Mouse (Mus musculus) layer of hippocampus, postnatal 14 days (tissue): Measurements from ENCODE around the gene Swt1. TPM values are rescaled to one million over a fixed set of nuclear protein-coding genes. Genes with fewer than 3 reads are reported as not detected.
"Not testable (repeated sequence)": the region's sequence is repeated elsewhere in the genome, so short reads cannot be mapped to it uniquely, and the experiment has no call there.

Experiments
- DNase-seq, 2 experiments: peaks; one replicate each; pipeline ENCODE4 v3.0.0; 2021 to 2022; ENCODE audit warnings: low spot score in 2 of 2, mixed read lengths in 1 of 2
- long read RNA-seq, 2 experiments: library from polyadenylated mRNA; stranded (forward); transcript quantifications; one replicate each; pipeline ENCODE4 v2.0.0; 2021
- total RNA-seq, 2 experiments: library from RNA; stranded (reverse); gene quantifications; 2 replicates each; pipeline ENCODE4 v1.2.3; 2021

The Swt1 gene
- 10 to 100 TPM; 10.8 to 11.0 TPM for total RNA-seq
- long read RNA-seq, experiment 1, partial matches to known transcripts, result 2 of 5 reads
- long read RNA-seq, experiment 1, other reads (novel, unspliced or antisense), result 1 of 5 reads
- long read RNA-seq, experiment 2, transcript Swt1-201 (20 exons, 3,688 nt), result major isoform, 11 of 17 reads
- long read RNA-seq, experiment 2, partial matches to known transcripts, result 2 of 17 reads
- long read RNA-seq, experiment 2, other reads (novel, unspliced or antisense), result 4 of 17 reads

GRCm38 (mm10) chr1:151428263-151429221, at the start of gene Swt1, which contains the start of gene Trmt1l:
Swt1 (minus strand) TSS chr1:151428455.
Trmt1l (plus strand) TSS chr1:151428542.
- peak; percentile 97 to 99 for DNase-seq

GRCm38 (mm10) chr1:151472386-151472785, 44.1 kb upstream of the Swt1 start:
- DNase-seq, result not testable (repeated sequence)

- DNase-seq, result no peak
These were observed 43.2 kb upstream of the Swt1 start for GRCm38 (mm10) chr1:151471429-151471828.

- DNase-seq, result no peak
These were observed 38.3 kb upstream of the Swt1 start for GRCm38 (mm10) chr1:151466571-151466970.

- no peak for DNase-seq
These were observed 36.7 kb upstream of the Swt1 start for GRCm38 (mm10) chr1:151464914-151465313.

GRCm38 (mm10) chr1:151461265-151461664, 33.0 kb upstream of the Swt1 start:
- DNase-seq, result no peak

- DNase-seq, result no peak
These were observed 28.8 kb upstream of the Swt1 start for GRCm38 (mm10) chr1:151457087-151457486.

GRCm38 (mm10) chr1:151451946-151452345, 23.7 kb upstream of the Swt1 start:
- no peak for DNase-seq

- DNase-seq, result no peak
These were observed 22.6 kb upstream of the Swt1 start for GRCm38 (mm10) chr1:151450851-151451250.

GRCm38 (mm10) chr1:151449866-151450265, 21.6 kb upstream of the Swt1 start:
- DNase-seq, result no peak

GRCm38 (mm10) chr1:151435431-151435830, 7.2 kb upstream of the Swt1 start:
- DNase-seq, result no peak

GRCm38 (mm10) chr1:151429316-151429715, 1.1 kb upstream of the Swt1 start:
- DNase-seq, result no peak

- no peak for DNase-seq
These were observed 380 bp downstream of the Swt1 start for GRCm38 (mm10) chr1:151427888-151428262.

GRCm38 (mm10) chr1:151426947-151427600, 1.2 kb downstream of the Swt1 start:
- DNase-seq, result no peak

- no peak for DNase-seq
These were observed 6.1 kb downstream of the Swt1 start for GRCm38 (mm10) chr1:151422178-151422577.

- DNase-seq, result no peak
These were observed 18.4 kb downstream of the Swt1 start for GRCm38 (mm10) chr1:151409827-151410226.

GRCm38 (mm10) chr1:151390029-151390428, 38.2 kb downstream of the Swt1 start:
- DNase-seq, result no peak

- no peak for DNase-seq
These were observed 50.9 kb downstream of the Swt1 start for GRCm38 (mm10) chr1:151377353-151377752.

GRCm38 (mm10) chr1:151372823-151373222, 55.4 kb downstream of the Swt1 start:
- DNase-seq, result no peak

- DNase-seq, result no peak
These were observed 56.7 kb downstream of the Swt1 start for GRCm38 (mm10) chr1:151371543-151371942.

- no peak for DNase-seq
These were observed 57.7 kb downstream of the Swt1 start for GRCm38 (mm10) chr1:151370573-151370972.

GRCm38 (mm10) chr1:151368444-151368843, 59.8 kb downstream of the Swt1 start:
- no peak for DNase-seq
